Mouse (Mus musculus) ES-E14 (cell line): ENCODE measurements around the gene Hsp90ab1. TPM values are rescaled to one million over a fixed set of nuclear protein-coding genes. Genes with fewer than 3 reads are reported as not detected.
A peak's percentile ranks its signal among the peaks of the same experiment; 100 is the strongest.

ENCODE experiments used
- DNase-seq: peaks from one replicate; pipeline ENCODE4 v3.0.0-alpha.2; 2013; ENCODE audit warnings: low read depth, low spot score
- H3K27ac ChIP-seq: 2 replicates; pipeline ENCODE4 v1.5.1; 2012; ENCODE audit warnings: low read depth, mild to moderate bottlenecking, low read length, moderate library complexity, mixed read lengths; ENCODE audit not compliant: poor library complexity, insufficient read depth, severe bottlenecking
- H3K36me3 ChIP-seq: 2 replicates; pipeline ENCODE4 v1.6.1; 2012; ENCODE audit warnings: mild to moderate bottlenecking, low read length, moderate library complexity, mixed read lengths; ENCODE audit not compliant: control insufficient read depth, poor library complexity, insufficient read depth, severe bottlenecking
- H3K4me1 ChIP-seq, 2 experiments: fragments of 150-350 bp in 1 of 2; sonication (generic) in 1 of 2; 2 replicates each; pipeline ENCODE4 v1.6.1; 2012; ENCODE audit warnings: low read length in 2 of 2, mild to moderate bottlenecking in 1 of 2, mixed read lengths in 1 of 2; ENCODE audit not compliant: control insufficient read depth in 2 of 2, insufficient read depth in 2 of 2, poor library complexity in 1 of 2
- H3K4me3 ChIP-seq, 2 experiments: fragments of 150-350 bp in 1 of 2; sonication (generic) in 1 of 2; 2 replicates each; pipeline ENCODE4 v1.5.1; 2012; ENCODE audit warnings: low read length in 2 of 2, low read depth in 1 of 2, mild to moderate bottlenecking in 1 of 2, mixed read lengths in 1 of 2; ENCODE audit not compliant: insufficient read depth in 1 of 2, poor library complexity in 1 of 2, severe bottlenecking in 1 of 2
- H3K9ac ChIP-seq: 2 replicates; pipeline ENCODE4 v1.6.1; 2012; ENCODE audit warnings: low read depth, mild to moderate bottlenecking, low read length, mixed read lengths; ENCODE audit not compliant: poor library complexity, insufficient read depth, severe bottlenecking
- H3K9me3 ChIP-seq: fragments of 150-350 bp; sonication (generic); 2 replicates; pipeline ENCODE4 v1.6.1; 2012; ENCODE audit warnings: low read depth, mild to moderate bottlenecking, low read length; ENCODE audit not compliant: control insufficient read depth, insufficient read depth
- CHD2 ChIP-seq: IDR thresholded peaks from 2 replicates; pipeline ENCODE4 v1.6.1; 2014; ENCODE audit warnings: mild to moderate bottlenecking, low read depth, low read length, inconsistent platforms
- HCFC1 ChIP-seq: IDR thresholded peaks from 2 replicates; pipeline ENCODE4 v1.6.1; 2012; ENCODE audit warnings: low read length, inconsistent platforms, borderline replicate concordance; ENCODE audit not compliant: insufficient read depth
- MAFK ChIP-seq: IDR thresholded peaks from 2 replicates; pipeline ENCODE4 v1.6.1; 2014; ENCODE audit warnings: mild to moderate bottlenecking, low read depth, low read length, inconsistent platforms; ENCODE audit not compliant: insufficient read depth
- ZC3H11A ChIP-seq: IDR thresholded peaks from 2 replicates; pipeline ENCODE4 v1.6.1; 2012; ENCODE audit warnings: low read depth, mild to moderate bottlenecking, inconsistent platforms, low read length, borderline replicate concordance
- ZNF384 ChIP-seq: IDR thresholded peaks from 2 replicates; pipeline ENCODE4 v1.6.1; 2012; ENCODE audit warnings: low read depth, low read length, inconsistent platforms
- in situ Hi-C, 2 experiments: fragments of 600-800 bp; cut with MboI; formaldehyde crosslinking; loops; one replicate each; pipeline ENCODE4 v1.15.1; 2025; ENCODE audit warnings: low sequenced_read_pairs in 2 of 2, inconsistent platforms in 1 of 2; ENCODE audit not compliant: unreplicated experiment in 2 of 2
- total RNA-seq: library from RNA; depleted of rRNA; stranded (reverse); fragments of 300-350 nt; gene quantifications from 2 replicates; pipeline ENCODE4 v1.2.3, GENCODE M21; 2012; rRNA removed

The Hsp90ab1 gene
- total RNA-seq = 1,660 and 1,758 TPM in 2 replicates

- TF ChIP-seq HCFC1 = peak; percentile 65; the same call in 1 of the 2 replicates
- TF ChIP-seq ZNF384 = peak; percentile 48; the same call in 1 of the 2 replicates
- peak; percentile 56; the same call in 1 of the 2 replicates for TF ChIP-seq CHD2
- TF ChIP-seq ZC3H11A = no peak
- no peak for TF ChIP-seq MAFK
- in situ Hi-C loops = no loop called here
- peak within 1 kb of the TSS; percentile 90 to 95 for H3K4me3 ChIP-seq
- H3K9me3 ChIP-seq = no peaks in the 10 kb centered on the region
- H3K36me3 ChIP-seq = peaks cover 43% of the 10 kb centered on the region
- peak within 1 kb of the TSS; percentile 99 for H3K27ac ChIP-seq
- peaks cover 0 to 5% of the 10 kb centered on the region in 2 experiments; a peak in 2 of 4 replicates for H3K4me1 ChIP-seq
- H3K9ac ChIP-seq = peak within 1 kb of the TSS; percentile 99
- DNase-seq = peak; percentile 97
Measured at GRCm38 (mm10) chr17:45573087-45573779, at the start of gene Hsp90ab1. Hsp90ab1 (minus strand) TSS chr17:45573271.

GRCm38 (mm10) chr17:45619386-45620256 is 46.5 kb upstream of the Hsp90ab1 start:
- H3K27ac ChIP-seq = peak overlapping the region; percentile 87
- H3K4me3 ChIP-seq = peak overlapping the region; percentile 51 to 58
- no peaks in the 10 kb centered on the region for H3K9me3 ChIP-seq
- TF ChIP-seq ZC3H11A = no peak
- no peak for TF ChIP-seq CHD2
- TF ChIP-seq HCFC1 = no peak
- TF ChIP-seq ZNF384 = no peak
- no peak for TF ChIP-seq MAFK
- in situ Hi-C loops = no loop called here
- peaks cover 15 to 24% of the 10 kb centered on the region in 2 experiments for H3K4me1 ChIP-seq
- no peaks in the 10 kb centered on the region for H3K36me3 ChIP-seq
- H3K9ac ChIP-seq = peak overlapping the region; percentile 56; the same call in 1 of the 2 replicates
- DNase-seq = no peak

GRCm38 (mm10) chr17:45618941-45619385 is 45.9 kb upstream of the Hsp90ab1 start:
- Histone ChIP-seq H3K36me3 (no peaks in the 10 kb centered on the region), H3K9ac (peak overlapping the region; percentile 62; the same call in 1 of the 2 replicates), H3K4me1 (peaks cover 15 to 24% of the 10 kb centered on the region in 2 experiments), H3K9me3 (no peaks in the 10 kb centered on the region), H3K4me3 (peak overlapping the region; percentile 51 to 58), H3K27ac (peak overlapping the region; percentile 87)
- no peak for TF ChIP-seq HCFC1
- no peak for TF ChIP-seq CHD2
- TF ChIP-seq ZC3H11A = no peak
- TF ChIP-seq ZNF384 = no peak
- no peak for TF ChIP-seq MAFK
- in situ Hi-C loops = no loop called here
- no peak for DNase-seq

GRCm38 (mm10) chr17:45617655-45618054 is 44.6 kb upstream of the Hsp90ab1 start:
- H3K36me3 ChIP-seq = no peaks in the 10 kb centered on the region
- peak overlapping the region; percentile 87; the same call in 1 of the 2 replicates for H3K27ac ChIP-seq
- H3K4me1 ChIP-seq = peaks cover 17 to 24% of the 10 kb centered on the region in 2 experiments
- H3K4me3 ChIP-seq = no peak overlapping the region
- in situ Hi-C loops = no loop called here
- H3K9me3 ChIP-seq = no peaks in the 10 kb centered on the region
- H3K9ac ChIP-seq = peak overlapping the region; percentile 53; the same call in 1 of the 2 replicates
- no peak for DNase-seq
- TF ChIP-seq ZNF384 = no peak
- TF ChIP-seq MAFK = no peak
- TF ChIP-seq CHD2 = no peak
- no peak for TF ChIP-seq HCFC1
- no peak for TF ChIP-seq ZC3H11A
